Comparison of ENCODE assay signal across 1 mouse cellular context in the genomic region with DNA sequence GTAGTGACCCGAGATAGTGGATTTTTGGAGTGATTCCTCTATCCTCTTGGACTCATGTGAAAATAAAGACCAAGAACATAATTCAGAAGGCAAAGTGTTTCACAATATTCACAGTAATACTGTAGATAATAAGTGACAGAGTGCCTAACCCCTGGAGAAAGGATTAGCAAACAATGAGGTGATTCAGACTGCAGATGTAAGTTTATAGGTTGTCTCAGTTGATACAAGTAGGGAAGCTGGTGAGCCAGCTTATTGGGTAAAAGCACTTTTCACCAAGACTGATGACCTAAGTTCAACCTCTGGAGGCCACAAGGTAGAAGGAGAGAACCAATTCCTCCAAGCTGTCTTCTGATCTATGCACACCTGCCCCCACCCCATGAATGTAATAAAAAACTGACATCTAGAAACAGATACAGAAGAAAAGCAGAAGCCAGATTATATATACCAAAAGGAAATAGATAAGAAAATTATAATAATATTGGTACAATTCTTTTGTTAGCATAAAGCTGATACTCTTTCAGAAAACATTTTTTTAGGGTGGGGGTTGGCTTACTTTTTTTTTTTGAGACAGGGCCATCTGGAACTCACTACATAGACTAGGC.
TF ChIP-seq lines count a peak whose summit lies in the region.

No protein-coding gene starts in this region.

TF ChIP-seq in MEL, 35 proteins besides CTCF, POLR2A, EP300 and RAD21:
- TF ChIP-seq MEF2A (IDR thresholded peaks at IDR 0.05; ENCODE audit: extremely low read depth, insufficient replicate concordance, low read depth, low read length, poor library complexity, severe bottlenecking) (no peak), TBP (IDR thresholded peaks at IDR 0.05; ENCODE audit: low read depth, low read length) (no peak), ETS1 (IDR thresholded peaks at IDR 0.05; ENCODE audit: low read depth, low read length) (peak; percentile 63), UBTF (IDR thresholded peaks at IDR 0.05; ENCODE audit: borderline replicate concordance, insufficient read depth, low read depth, low read length) (no peak), ZC3H11A (IDR thresholded peaks at IDR 0.05; ENCODE audit: low read depth, low read length) (no peak), MAZ (IDR thresholded peaks at IDR 0.05; ENCODE audit: low read depth, low read length) (no peak; the same call in 1 of the 2 replicates), ZNF384 (IDR thresholded peaks at IDR 0.05; ENCODE audit: low read depth, low read length) (peak; percentile 89), USF2 (IDR thresholded peaks at IDR 0.05; ENCODE audit: borderline replicate concordance in 1 of 2, insufficient read depth in 1 of 2, low read depth in 1 of 2, low read length in 2 of 2) (0 out of 4 replicates have a peak, but pooled peaks of 1 of the 2 experiments have one; percentile 4), TAL1 (IDR thresholded peaks at IDR 0.05; ENCODE audit: low read length) (no peak), USF1 (IDR thresholded peaks at IDR 0.05; ENCODE audit: low read depth, low read length) (0 out of 2 replicates have a peak, but pooled peaks have one; percentile 11), MYC (IDR thresholded peaks at IDR 0.05; ENCODE audit: low read depth, low read length) (no peak), ZMIZ1 (IDR thresholded peaks at IDR 0.05; ENCODE audit: low read depth, low read length) (no peak), KAT2A (conservative IDR thresholded peaks at IDR 0.05; ENCODE audit: low read depth, low read length) (no peak), CHD1 (IDR thresholded peaks at IDR 0.05; ENCODE audit: low read depth, low read length) (no peak), NELFE (IDR thresholded peaks at IDR 0.05; ENCODE audit: low read depth, low read length) (no peak), SIN3A (IDR thresholded peaks at IDR 0.05; ENCODE audit: low read length) (peak; percentile 50), MXI1 (IDR thresholded peaks at IDR 0.05; ENCODE audit: low read depth, low read length) (no peak), ELF1 (IDR thresholded peaks at IDR 0.05; ENCODE audit: low read depth, low read length) (no peak), HCFC1 (IDR thresholded peaks at IDR 0.05; ENCODE audit: low read depth, low read length) (no peak), POLR2AphosphoS5 (IDR thresholded peaks at IDR 0.05; ENCODE audit: borderline replicate concordance, low read depth, low read length) (no peak), MYB (IDR thresholded peaks at IDR 0.05; ENCODE audit: low read depth, low read length) (0 out of 2 replicates have a peak, but pooled peaks have one; percentile 15), JUND (IDR thresholded peaks at IDR 0.05; ENCODE audit: low read depth, low read length) (no peak), ZKSCAN1 (IDR thresholded peaks at IDR 0.05; ENCODE audit: low read depth, low read length) (no peak), RCOR1 (IDR thresholded peaks at IDR 0.05; ENCODE audit: low read depth, low read length) (peak; percentile 65), NRF1 (IDR thresholded peaks at IDR 0.05; ENCODE audit: insufficient read depth, low read depth, low read length, poor library complexity, severe bottlenecking) (no peak), TCF12 (IDR thresholded peaks at IDR 0.05; ENCODE audit: low read depth, low read length) (peak; percentile 70; the same call in 1 of the 2 replicates), POLR2AphosphoS2 (IDR thresholded peaks at IDR 0.05; ENCODE audit: low read length) (no peak), MAX (IDR thresholded peaks at IDR 0.05; ENCODE audit: low read length) (no peak), GATA1 (IDR thresholded peaks at IDR 0.05; ENCODE audit: low read depth, low read length) (no peak), CHD2 (IDR thresholded peaks at IDR 0.05; ENCODE audit: low read length) (no peak), SMC3 (IDR thresholded peaks at IDR 0.05; ENCODE audit: low read depth, low read length) (no peak), GABPA (IDR thresholded peaks at IDR 0.05; ENCODE audit: low read depth, low read length) (no peak), E2F4 (IDR thresholded peaks at IDR 0.05; ENCODE audit: borderline replicate concordance, low read depth, low read length) (no peak), MAFK (IDR thresholded peaks at IDR 0.05; ENCODE audit: borderline replicate concordance, low read depth, low read length) (no peak), BHLHE40 (IDR thresholded peaks at IDR 0.05; ENCODE audit: borderline replicate concordance, low read depth, low read length) (no peak)
